Mouse (Mus musculus): Measurements from ENCODE around the gene Rspo1.
"Not testable (repeated sequence)": the region's sequence is repeated elsewhere in the genome, so short reads cannot be mapped to it uniquely, and the experiment has no call there.

Rspo1 gene

GRCm38 (mm10) chr4:124985671-124986602 is at the start of gene Rspo1:
Gene Rspo1 (plus strand): TSS chr4:124986430.
- no peak for DNase-seq (ENCODE audit: low spot score in 2 of 2)

- peak; percentile 92 to 94 for DNase-seq (ENCODE audit: low spot score in 2 of 2)
These were observed 49.4 kb upstream of the Rspo1 start, which contains the start of gene 9930104L06Rik for GRCm38 (mm10) chr4:124936613-124937471. Gene 9930104L06Rik (plus strand): TSS chr4:124937048.

- not testable (repeated sequence) for DNase-seq (ENCODE audit: low spot score in 2 of 2)
These were observed 47.0 kb upstream of the Rspo1 start, which contains the start of gene Cdca8 for GRCm38 (mm10) chr4:124939211-124939610. Gene Cdca8 (minus strand): TSS chr4:124939311.

- peak; percentile 79 to 84 for DNase-seq (ENCODE audit: low spot score in 2 of 2)
These were observed 43.2 kb upstream of the Rspo1 start for GRCm38 (mm10) chr4:124943022-124943421.

GRCm38 (mm10) chr4:124943781-124944180 is 42.4 kb upstream of the Rspo1 start:
- DNase-seq (ENCODE audit: low spot score in 2 of 2): no peak

- no peak for DNase-seq (ENCODE audit: low spot score in 2 of 2)
These were observed 41.3 kb upstream of the Rspo1 start for GRCm38 (mm10) chr4:124944961-124945360.

- no peak for DNase-seq (ENCODE audit: low spot score in 2 of 2)
These were observed 36.7 kb upstream of the Rspo1 start for GRCm38 (mm10) chr4:124949488-124949887.

GRCm38 (mm10) chr4:124950181-124951035 is 35.8 kb upstream of the Rspo1 start:
- DNase-seq (ENCODE audit: low spot score in 2 of 2): no peak

- DNase-seq (ENCODE audit: low spot score in 2 of 2): no peak
These were observed 35.2 kb upstream of the Rspo1 start for GRCm38 (mm10) chr4:124951036-124951433.

- DNase-seq (ENCODE audit: low spot score in 2 of 2): no peak
These were observed 32.7 kb upstream of the Rspo1 start for GRCm38 (mm10) chr4:124953546-124953945.

GRCm38 (mm10) chr4:124957284-124957683 is 28.9 kb upstream of the Rspo1 start:
- no peak for DNase-seq (ENCODE audit: low spot score in 2 of 2)

GRCm38 (mm10) chr4:124959062-124959461 is 27.2 kb upstream of the Rspo1 start:
- no peak for DNase-seq (ENCODE audit: low spot score in 2 of 2)

- DNase-seq (ENCODE audit: low spot score in 2 of 2): no peak
These were observed 25.3 kb upstream of the Rspo1 start for GRCm38 (mm10) chr4:124960940-124961339.

GRCm38 (mm10) chr4:124962576-124962975 is 23.7 kb upstream of the Rspo1 start:
- DNase-seq (ENCODE audit: low spot score in 2 of 2): no peak

- no peak for DNase-seq (ENCODE audit: low spot score in 2 of 2)
These were observed 21.2 kb upstream of the Rspo1 start for GRCm38 (mm10) chr4:124964912-124965599.

GRCm38 (mm10) chr4:124968711-124969110 is 17.5 kb upstream of the Rspo1 start:
- no peak for DNase-seq (ENCODE audit: low spot score in 2 of 2)

GRCm38 (mm10) chr4:124969219-124969848 is 16.9 kb upstream of the Rspo1 start:
- no peak for DNase-seq (ENCODE audit: low spot score in 2 of 2)

GRCm38 (mm10) chr4:124970194-124970593 is 16.0 kb upstream of the Rspo1 start:
- DNase-seq (ENCODE audit: low spot score in 2 of 2): no peak

- DNase-seq (ENCODE audit: low spot score in 2 of 2): no peak
These were observed 15.6 kb upstream of the Rspo1 start for GRCm38 (mm10) chr4:124970677-124971076.

GRCm38 (mm10) chr4:124971094-124971493 is 15.1 kb upstream of the Rspo1 start:
- no peak for DNase-seq (ENCODE audit: low spot score in 2 of 2)
